Mouse (Mus musculus) hematopoietic stem cell, adult 5-6 weeks (primary cell): ENCODE measurements around the gene Itfg2. TPM values are rescaled to one million over a fixed set of nuclear protein-coding genes. Genes with fewer than 3 reads are reported as not detected.
A peak's percentile ranks its signal among the peaks of the same experiment; 100 is the strongest.

Experiments
- ATAC-seq, 2 experiments: fragments of 125-278 bp in 1 of 2; replicated peaks in 1 of 2; 2 replicates each; pipeline ENCODE4 v1.8.0; 2016 to 2017; ENCODE audit warnings: inconsistent platforms in 2 of 2, mild to moderate bottlenecking in 2 of 2, moderate number of reproducible peaks in 2 of 2, low read depth in 1 of 2, moderate TSS enrichment in 1 of 2; ENCODE audit not compliant: low FRiP score in 2 of 2, poor library complexity in 2 of 2, severe bottlenecking in 2 of 2, insufficient read depth in 1 of 2, low TSS enrichment in 1 of 2
- total RNA-seq: library from RNA; stranded (forward); fragments of 172-1452, 232-1000 nt; gene quantifications from 2 replicates; pipeline ENCODE4 v1.2.3, GENCODE M21; 2017

The Itfg2 gene
- total RNA-seq, 1 experiment from 2014 or later: 51.9 TPM

DNA sequence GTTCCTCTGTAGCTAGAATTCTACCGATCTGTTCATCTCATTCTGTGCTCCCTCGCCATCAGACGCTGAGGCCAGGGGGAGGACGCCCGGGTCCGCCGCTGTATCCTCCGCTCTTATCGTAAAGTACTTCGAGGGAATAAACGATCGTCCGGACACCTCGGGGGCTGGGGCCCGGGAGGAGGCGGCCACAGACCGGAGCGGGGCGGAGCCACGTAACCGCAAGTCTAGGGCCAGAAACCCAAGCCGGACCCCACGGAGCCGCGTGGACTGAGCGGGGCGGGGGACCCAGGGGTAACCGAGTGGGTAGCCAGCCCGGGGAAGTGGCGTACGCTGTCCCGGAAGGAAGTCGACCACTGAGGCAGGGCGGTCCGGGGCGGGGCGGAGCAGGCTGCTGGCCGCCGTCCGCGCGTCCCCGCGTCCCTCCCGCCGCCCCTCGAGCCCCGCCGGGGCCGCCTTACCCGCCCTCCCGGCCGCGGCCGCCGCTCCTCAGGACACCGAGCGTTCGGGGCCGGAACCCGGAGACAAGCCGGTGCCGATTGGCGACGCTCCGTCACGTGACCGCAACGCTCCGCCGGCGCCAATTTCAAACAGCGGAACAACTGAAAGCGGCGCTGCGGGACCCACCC is 62.2 kb downstream of the Itfg2 start, which contains the start of the genes Rhno1 and Foxm1:
TSS of gene Rhno1 (minus strand) at position 531 of the 626 bp plus-strand sequence.
TSS of gene Foxm1 (plus strand) at position 587 of the 626 bp plus-strand sequence.
- peak; percentile 62 to 75 for ATAC-seq

DNA sequence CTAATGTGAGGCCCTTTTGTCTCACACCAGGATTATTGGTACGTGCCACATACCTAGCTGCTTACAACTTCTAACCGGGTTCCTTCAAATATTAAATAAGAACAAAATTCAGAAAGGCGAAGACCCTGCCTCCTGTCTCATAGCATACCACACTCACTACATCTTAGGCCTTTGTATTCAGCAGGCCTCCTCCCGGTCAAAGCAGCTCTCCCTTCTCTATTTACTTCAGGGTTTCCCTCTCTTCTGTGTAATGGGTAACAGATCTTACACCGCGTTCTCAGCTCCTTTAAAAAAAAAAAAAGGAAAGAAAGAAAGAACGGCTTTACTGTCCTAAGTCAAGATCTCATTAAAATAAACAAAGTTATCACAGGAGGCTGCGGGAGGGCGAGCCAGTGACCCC is 62.8 kb downstream of the Itfg2 start:
- no peak for ATAC-seq

Other genes with a start within 250 kb of the Itfg2 start
- not detected in 2 replicates for gene Tead4, start 124.1 kb downstream of the Itfg2 start, total RNA-seq
- gene Tulp3, start 69.1 kb downstream of the Itfg2 start, total RNA-seq: 0.56 and 1.5 TPM in 2 replicates
- gene Rhno1, start 62.0 kb downstream of the Itfg2 start, total RNA-seq: 49.2 and 50.2 TPM in 2 replicates
- 11.6 and 15.2 TPM in 2 replicates for gene Foxm1, start 62.0 kb downstream of the Itfg2 start, total RNA-seq
- not detected in 2 replicates for gene Tex52, start 49.5 kb downstream of the Itfg2 start, total RNA-seq
- gene Gm44596, start 49.4 kb downstream of the Itfg2 start, total RNA-seq: not detected in 2 replicates
- gene Nrip2, start 25.6 kb downstream of the Itfg2 start, total RNA-seq: not detected in 2 replicates
- gene Fkbp4, start 13.7 kb upstream of the Itfg2 start, total RNA-seq: 211 and 308 TPM in 2 replicates
- not detected in 2 replicates for gene Pzp, start 101.8 kb upstream of the Itfg2 start, total RNA-seq
- gene A2ml1, start 156.7 kb upstream of the Itfg2 start, total RNA-seq: not detected in 2 replicates
- 3.1 TPM in 1 of 2 replicates, not detected in the other for gene Klrb1a, start 198.6 kb upstream of the Itfg2 start, total RNA-seq
- gene Clec2h, start 237.5 kb upstream of the Itfg2 start, total RNA-seq: not detected in 2 replicates